ENCODE assay signal across 8 mouse cellular contexts in genomic region chr6:87621281-87621680, GRCm38 (mm10). TPM values are rescaled to one million over a fixed set of nuclear protein-coding genes. Genes with fewer than 3 reads are reported as not detected.
A peak's percentile ranks its signal among the peaks of the same experiment; 100 is the strongest.
DNase-seq lines count a peak whose midpoint lies in the region; ATAC-seq lines count a peak whose summit lies in the region.

No protein-coding gene starts in this region.

- H3K4me2 ChIP-seq in forebrain, embryonic 16.5 days (ENCODE audit: low read length) = no peak overlapping the region
- H3K4me2 ChIP-seq in kidney, embryonic 15.5 days = no peak overlapping the region
- H3K4me2 ChIP-seq in neural tube, embryonic 15.5 days = no peak overlapping the region

- H3K36me3 ChIP-seq in forebrain, embryonic 16.5 days (ENCODE audit: control insufficient read depth, insufficient read depth) = no peaks in the 10 kb centered on the region
- H3K36me3 ChIP-seq in kidney, embryonic 15.5 days = no peaks in the 10 kb centered on the region
- no peaks in the 10 kb centered on the region for H3K36me3 ChIP-seq in neural tube, embryonic 15.5 days

- no peak overlapping the region for H3K9ac ChIP-seq in forebrain, embryonic 16.5 days (replicated peaks; ENCODE audit: low read depth, low read length)
- no peak overlapping the region for H3K9ac ChIP-seq in kidney, embryonic 15.5 days
- H3K9ac ChIP-seq in neural tube, embryonic 15.5 days (replicated peaks) = no peak overlapping the region

- WGBS in forebrain, embryonic 16.5 days = 18% methylated on average over 3 of the region's 3 CpGs
- 57% methylated on average over 3 of the region's 3 CpGs for WGBS in kidney, embryonic 15.5 days
- 52% methylated on average over 3 of the region's 3 CpGs for WGBS in neural tube, embryonic 15.5 days

- DNase-seq in gastrocnemius, postnatal 14 days = peak; percentile 42
- no peak for DNase-seq in gastrocnemius, adult 8-10 months (ENCODE audit: low spot score in 2 of 2)
- peak; percentile 75 for DNase-seq in adrenal gland, adult 2 months

- intact Hi-C loops in gastrocnemius, postnatal 14 days (cut with DNase I; ENCODE audit: low total_unique reads) = loop anchor here (5.0 kb wide), 1 partner anchor 51 kb away; the partner anchor contains the start of gene Aplf

- ATAC-seq in forebrain, embryonic 16.5 days = peak; percentile 96
- no peak for ATAC-seq in kidney, embryonic 15.5 days (replicated peaks; ENCODE audit: low FRiP score)
- peak; percentile 83 for ATAC-seq in neural tube, embryonic 15.5 days (ENCODE audit: low FRiP score)
- no peak for ATAC-seq in CD4-positive, CD25-positive, alpha-beta regulatory T cell, adult 4 months
- no peak for ATAC-seq in granulocyte monocyte progenitor cell, adult 5-6 weeks (replicated peaks; ENCODE audit: poor library complexity, severe bottlenecking)

- H3K9me3 ChIP-seq in forebrain, embryonic 16.5 days (ENCODE audit: control insufficient read depth, low read length) = no peaks in the 10 kb centered on the region
- H3K9me3 ChIP-seq in kidney, embryonic 15.5 days (replicated peaks) = no peaks in the 10 kb centered on the region
- no peaks in the 10 kb centered on the region for H3K9me3 ChIP-seq in neural tube, embryonic 15.5 days (replicated peaks)

- peaks cover 9% of the 10 kb centered on the region for H3K4me1 ChIP-seq in forebrain, embryonic 16.5 days (replicated peaks; ENCODE audit: control insufficient read depth, insufficient read depth, low read length)
- no peaks in the 10 kb centered on the region for H3K4me1 ChIP-seq in kidney, embryonic 15.5 days
- peaks cover 7% of the 10 kb centered on the region; the same call in 1 of the 2 replicates for H3K4me1 ChIP-seq in neural tube, embryonic 15.5 days

- H3K4me3 ChIP-seq in forebrain, embryonic 16.5 days (replicated peaks; ENCODE audit: low read length) = no peak overlapping the region
- no peak overlapping the region for H3K4me3 ChIP-seq in kidney, embryonic 15.5 days (replicated peaks)
- H3K4me3 ChIP-seq in neural tube, embryonic 15.5 days (replicated peaks) = no peak overlapping the region

- no peaks in the 10 kb centered on the region for H3K27me3 ChIP-seq in forebrain, embryonic 16.5 days (replicated peaks; ENCODE audit: control insufficient read depth, insufficient read depth, low read length)
- no peaks in the 10 kb centered on the region for H3K27me3 ChIP-seq in kidney, embryonic 15.5 days
- no peaks in the 10 kb centered on the region for H3K27me3 ChIP-seq in neural tube, embryonic 15.5 days (replicated peaks)

- H3K27ac ChIP-seq in forebrain, embryonic 16.5 days (ENCODE audit: low read length) = no peak overlapping the region; the same call in 1 of the 2 replicates
- H3K27ac ChIP-seq in kidney, embryonic 15.5 days = peak overlapping the region; percentile 49; the same call in 1 of the 2 replicates
- 0 out of 2 replicates have a peak overlapping the region, but pooled peaks have one; percentile 37 for H3K27ac ChIP-seq in neural tube, embryonic 15.5 days (replicated peaks)

RNA-seq across cellular contexts. Expression of gene Prokr1, which starts 30.7 kb away (rescaled TPM):
- total RNA-seq in gastrocnemius, postnatal 14 days (2021) = 1 to 10 TPM; 2.2 to 3.6 TPM
- 1 to 10 TPM; 1.2 to 3.2 (median 1.5) TPM for total RNA-seq in gastrocnemius, adult 8-10 months (2022)
- total RNA-seq in adrenal gland, adult 2 months (2021) = under 1 TPM; 0.37 to 0.93 TPM
- polyA plus RNA-seq in adrenal gland, adult 2 months (2012; rRNA removed) = 0.13 and 0.23 TPM in 2 replicates
- 2.5 and 4.3 TPM in 2 replicates for polyA plus RNA-seq in forebrain, embryonic 16.5 days (2015; fragmentation: Nextera tagmentation; extraction: Ambion mirVana)
- 5.2 and 5.4 TPM in 2 replicates for polyA plus RNA-seq in kidney, embryonic 15.5 days (2015; fragmentation: Nextera tagmentation; extraction: Ambion mirVana)
- 3.0 and 3.9 TPM in 2 replicates for polyA plus RNA-seq in neural tube, embryonic 15.5 days (2015; fragmentation: Nextera tagmentation; extraction: Ambion mirVana)
- under 1 TPM in 1 of 2 experiments, not detected in 1; 0.32 TPM for polyA plus RNA-seq in CD4-positive, CD25-positive, alpha-beta regulatory T cell, adult 4 months (2017; shearing (Covaris generic))
- total RNA-seq in granulocyte monocyte progenitor cell, adult 5-6 weeks (2014; fragmentation: Nextera tagmentation) = 0.15 and 1.6 TPM in 2 replicates
- total RNA-seq in granulocyte monocyte progenitor cell, adult 5-6 weeks (2017) = 0.21 TPM in 1 of 2 replicates, not detected in the other

RNA-seq across cellular contexts. Expression of gene Aplf, which starts 50.7 kb away (rescaled TPM):
- 1 to 10 TPM; 2.8 to 3.4 TPM for total RNA-seq in gastrocnemius, postnatal 14 days (2021)
- total RNA-seq in gastrocnemius, adult 8-10 months (2022) = 1 to 10 TPM; 2.3 to 3.1 (median 2.8) TPM
- 1 to 10 TPM; 5.5 to 7.4 TPM for total RNA-seq in adrenal gland, adult 2 months (2021)
- 2.5 and 3.7 TPM in 2 replicates for polyA plus RNA-seq in adrenal gland, adult 2 months (2012; rRNA removed)
- polyA plus RNA-seq in forebrain, embryonic 16.5 days (2015; fragmentation: Nextera tagmentation; extraction: Ambion mirVana) = 13.6 and 15.3 TPM in 2 replicates
- polyA plus RNA-seq in kidney, embryonic 15.5 days (2015; fragmentation: Nextera tagmentation; extraction: Ambion mirVana) = 15.9 and 18.9 TPM in 2 replicates
- 9.0 and 10.7 TPM in 2 replicates for polyA plus RNA-seq in neural tube, embryonic 15.5 days (2015; fragmentation: Nextera tagmentation; extraction: Ambion mirVana)
- 1 to 10 TPM; 2.9 to 5.6 TPM for polyA plus RNA-seq in CD4-positive, CD25-positive, alpha-beta regulatory T cell, adult 4 months (2017; shearing (Covaris generic))
- 6.6 and 10.6 TPM in 2 replicates for total RNA-seq in granulocyte monocyte progenitor cell, adult 5-6 weeks (2014; fragmentation: Nextera tagmentation)
- 22.8 and 25.9 TPM in 2 replicates for total RNA-seq in granulocyte monocyte progenitor cell, adult 5-6 weeks (2017)

Comparison
In these comparisons a context has a peak if more than half of its experiments do, and no peak if none do; other contexts are left out.
1. DNase-seq: peak in gastrocnemius, postnatal 14 days (single experiment) and adrenal gland, adult 2 months (single experiment); none in gastrocnemius, adult 8-10 months (0 of 2).
2. ATAC-seq: peak in forebrain, embryonic 16.5 days (single experiment) and neural tube, embryonic 15.5 days (single experiment); none in kidney, embryonic 15.5 days (single experiment), CD4-positive, CD25-positive, alpha-beta regulatory T cell, adult 4 months (single experiment) and granulocyte monocyte progenitor cell, adult 5-6 weeks (single experiment).